Mouse (Mus musculus): ENCODE results near the gene Dhtkd1. TPM values are rescaled to one million over a fixed set of nuclear protein-coding genes. Genes with fewer than 3 reads are reported as not detected.

Gene Dhtkd1
- polyA plus RNA-seq, 1 experiment from 2014 or later = 2.8 TPM

GRCm38 (mm10) chr2:5894843-5895570 lies 47.6 kb downstream of the Dhtkd1 start, which contains the start of gene Sec61a2:
Gene Sec61a2, minus strand, starts transcription at chr2:5895432.
- Histone ChIP-seq H3K9ac (replicated peaks; ENCODE audit: low read length) (peak within 1 kb of the TSS; percentile 90), H3K27me3 (ENCODE audit: control insufficient read depth, insufficient read depth, low read length) (no peaks in the 10 kb centered on the region), H3K4me1 (ENCODE audit: control insufficient read depth, insufficient read depth, low read length) (no peaks in the 10 kb centered on the region), H3K9me3 (replicated peaks; ENCODE audit: control insufficient read depth, low read length) (no peaks in the 10 kb centered on the region), H3K36me3 (replicated peaks; ENCODE audit: control insufficient read depth, insufficient read depth, low read depth, low read length) (no peaks in the 10 kb centered on the region), H3K27ac (replicated peaks; ENCODE audit: low read depth, low read length) (peak within 1 kb of the TSS; percentile 59), H3K4me2 (ENCODE audit: low read depth, low read length) (peak within 1 kb of the TSS; percentile 56), H3K4me3 (ENCODE audit: low read depth, low read length) (peak within 1 kb of the TSS; percentile 89)
- WGBS = under 1% methylated on average over 60 of the region's 62 CpGs
- DNase-seq (ENCODE audit: low spot score) (peak; percentile 99), ATAC-seq (replicated peaks; ENCODE audit: insufficient number of reproducible peaks, low FRiP score, low TSS enrichment, low read depth) (peak; percentile 97)

- Histone ChIP-seq H3K4me3 (ENCODE audit: low read depth, low read length) (peak overlapping the region; percentile 89), H3K4me1 (ENCODE audit: control insufficient read depth, insufficient read depth, low read length) (no peaks in the 10 kb centered on the region), H3K27me3 (ENCODE audit: control insufficient read depth, insufficient read depth, low read length) (no peaks in the 10 kb centered on the region), H3K9me3 (replicated peaks; ENCODE audit: control insufficient read depth, low read length) (no peaks in the 10 kb centered on the region), H3K4me2 (ENCODE audit: low read depth, low read length) (peak overlapping the region; percentile 56), H3K36me3 (replicated peaks; ENCODE audit: control insufficient read depth, insufficient read depth, low read depth, low read length) (no peaks in the 10 kb centered on the region), H3K9ac (replicated peaks; ENCODE audit: low read length) (peak overlapping the region; percentile 30), H3K27ac (replicated peaks; ENCODE audit: low read depth, low read length) (no peak overlapping the region)
- peak; percentile 20 for DNase-seq (ENCODE audit: low spot score)
- ATAC-seq (replicated peaks; ENCODE audit: insufficient number of reproducible peaks, low FRiP score, low TSS enrichment, low read depth) = no peak
- WGBS = 45% methylated on average over 11 of the region's 11 CpGs
Measured at GRCm38 (mm10) chr2:5894296-5894695, 48.3 kb downstream of the Dhtkd1 start.

- Histone ChIP-seq H3K27me3 (ENCODE audit: control insufficient read depth, insufficient read depth, low read length) (no peaks in the 10 kb centered on the region), H3K9me3 (replicated peaks; ENCODE audit: control insufficient read depth, low read length) (no peaks in the 10 kb centered on the region), H3K4me2 (ENCODE audit: low read depth, low read length) (no peak overlapping the region), H3K9ac (replicated peaks; ENCODE audit: low read length) (no peak overlapping the region), H3K4me3 (ENCODE audit: low read depth, low read length) (no peak overlapping the region), H3K36me3 (replicated peaks; ENCODE audit: control insufficient read depth, insufficient read depth, low read depth, low read length) (no peaks in the 10 kb centered on the region; the same call in 1 of the 2 replicates), H3K27ac (replicated peaks; ENCODE audit: low read depth, low read length) (no peak overlapping the region), H3K4me1 (ENCODE audit: control insufficient read depth, insufficient read depth, low read length) (no peaks in the 10 kb centered on the region)
- WGBS = 73% methylated on average over 2 of the region's 2 CpGs
- ATAC-seq (replicated peaks; ENCODE audit: insufficient number of reproducible peaks, low FRiP score, low TSS enrichment, low read depth) (no peak), DNase-seq (ENCODE audit: low spot score) (no peak)
Measured at GRCm38 (mm10) chr2:5889412-5889811, 53.2 kb downstream of the Dhtkd1 start.

- Histone ChIP-seq H3K36me3 (replicated peaks; ENCODE audit: control insufficient read depth, insufficient read depth, low read depth, low read length) (no peaks in the 10 kb centered on the region; the same call in 1 of the 2 replicates), H3K9me3 (replicated peaks; ENCODE audit: control insufficient read depth, low read length) (no peaks in the 10 kb centered on the region), H3K9ac (replicated peaks; ENCODE audit: low read length) (no peak overlapping the region), H3K27ac (replicated peaks; ENCODE audit: low read depth, low read length) (no peak overlapping the region), H3K27me3 (ENCODE audit: control insufficient read depth, insufficient read depth, low read length) (no peaks in the 10 kb centered on the region), H3K4me3 (ENCODE audit: low read depth, low read length) (no peak overlapping the region), H3K4me1 (ENCODE audit: control insufficient read depth, insufficient read depth, low read length) (no peaks in the 10 kb centered on the region), H3K4me2 (ENCODE audit: low read depth, low read length) (no peak overlapping the region)
- DNase-seq (ENCODE audit: low spot score) = no peak
- WGBS = 95% methylated on average over 5 of the region's 5 CpGs
- no peak for ATAC-seq (replicated peaks; ENCODE audit: insufficient number of reproducible peaks, low FRiP score, low TSS enrichment, low read depth)
Measured at GRCm38 (mm10) chr2:5888865-5889264, 53.7 kb downstream of the Dhtkd1 start.

- ATAC-seq (replicated peaks; ENCODE audit: insufficient number of reproducible peaks, low FRiP score, low TSS enrichment, low read depth) (no peak), DNase-seq (ENCODE audit: low spot score) (no peak)
- no peak overlapping the region for H3K4me2 ChIP-seq (ENCODE audit: low read depth, low read length)
- no peak overlapping the region for H3K27ac ChIP-seq (replicated peaks; ENCODE audit: low read depth, low read length)
- H3K27me3 ChIP-seq (ENCODE audit: control insufficient read depth, insufficient read depth, low read length) = no peaks in the 10 kb centered on the region
- no peak overlapping the region for H3K9ac ChIP-seq (replicated peaks; ENCODE audit: low read length)
- 74% methylated on average over 3 of the region's 3 CpGs for WGBS
- peaks cover 7% of the 10 kb centered on the region for H3K36me3 ChIP-seq (replicated peaks; ENCODE audit: control insufficient read depth, insufficient read depth, low read depth, low read length)
- no peaks in the 10 kb centered on the region for H3K9me3 ChIP-seq (replicated peaks; ENCODE audit: control insufficient read depth, low read length)
- H3K4me3 ChIP-seq (ENCODE audit: low read depth, low read length) = no peak overlapping the region
- H3K4me1 ChIP-seq (ENCODE audit: control insufficient read depth, insufficient read depth, low read length) = no peaks in the 10 kb centered on the region
Measured at GRCm38 (mm10) chr2:5877446-5877845, 65.1 kb downstream of the Dhtkd1 start.

GRCm38 (mm10) chr2:5869746-5870145 lies 72.8 kb downstream of the Dhtkd1 start:
- Histone ChIP-seq H3K36me3 (replicated peaks; ENCODE audit: control insufficient read depth, insufficient read depth, low read depth, low read length) (peaks cover 10% of the 10 kb centered on the region), H3K4me3 (ENCODE audit: low read depth, low read length) (no peak overlapping the region), H3K9ac (replicated peaks; ENCODE audit: low read length) (no peak overlapping the region), H3K9me3 (replicated peaks; ENCODE audit: control insufficient read depth, low read length) (no peaks in the 10 kb centered on the region), H3K4me1 (ENCODE audit: control insufficient read depth, insufficient read depth, low read length) (no peaks in the 10 kb centered on the region), H3K27me3 (ENCODE audit: control insufficient read depth, insufficient read depth, low read length) (no peaks in the 10 kb centered on the region), H3K27ac (replicated peaks; ENCODE audit: low read depth, low read length) (no peak overlapping the region), H3K4me2 (ENCODE audit: low read depth, low read length) (no peak overlapping the region)
- ATAC-seq (replicated peaks; ENCODE audit: insufficient number of reproducible peaks, low FRiP score, low TSS enrichment, low read depth) (no peak), DNase-seq (ENCODE audit: low spot score) (no peak)
- 89% methylated on average over 5 of the region's 5 CpGs for WGBS

GRCm38 (mm10) chr2:5867681-5868080 lies 74.9 kb downstream of the Dhtkd1 start:
- 94% methylated on average over 2 of the region's 2 CpGs for WGBS
- Histone ChIP-seq H3K9ac (replicated peaks; ENCODE audit: low read length) (no peak overlapping the region), H3K4me3 (ENCODE audit: low read depth, low read length) (no peak overlapping the region), H3K4me2 (ENCODE audit: low read depth, low read length) (no peak overlapping the region), H3K27me3 (ENCODE audit: control insufficient read depth, insufficient read depth, low read length) (no peaks in the 10 kb centered on the region), H3K36me3 (replicated peaks; ENCODE audit: control insufficient read depth, insufficient read depth, low read depth, low read length) (peaks cover 3% of the 10 kb centered on the region), H3K27ac (replicated peaks; ENCODE audit: low read depth, low read length) (no peak overlapping the region), H3K4me1 (ENCODE audit: control insufficient read depth, insufficient read depth, low read length) (no peaks in the 10 kb centered on the region), H3K9me3 (replicated peaks; ENCODE audit: control insufficient read depth, low read length) (no peaks in the 10 kb centered on the region)
- DNase-seq (ENCODE audit: low spot score) (no peak), ATAC-seq (replicated peaks; ENCODE audit: insufficient number of reproducible peaks, low FRiP score, low TSS enrichment, low read depth) (no peak)

GRCm38 (mm10) chr2:5862834-5863233 lies 79.8 kb downstream of the Dhtkd1 start, which contains the start of gene Gm13199:
Gene Gm13199, minus strand, starts transcription at chr2:5862934.
- Histone ChIP-seq H3K27me3 (ENCODE audit: control insufficient read depth, insufficient read depth, low read length) (no peaks in the 10 kb centered on the region), H3K9me3 (replicated peaks; ENCODE audit: control insufficient read depth, low read length) (no peaks in the 10 kb centered on the region), H3K27ac (replicated peaks; ENCODE audit: low read depth, low read length) (no peak within 1 kb of the TSS), H3K9ac (replicated peaks; ENCODE audit: low read length) (no peak within 1 kb of the TSS), H3K4me1 (ENCODE audit: control insufficient read depth, insufficient read depth, low read length) (no peaks in the 10 kb centered on the region), H3K4me3 (ENCODE audit: low read depth, low read length) (no peak within 1 kb of the TSS), H3K4me2 (ENCODE audit: low read depth, low read length) (no peak within 1 kb of the TSS), H3K36me3 (replicated peaks; ENCODE audit: control insufficient read depth, insufficient read depth, low read depth, low read length) (peaks cover 7% of the 10 kb centered on the region)
- WGBS = 94% methylated on average over 3 of the region's 3 CpGs
- ATAC-seq (replicated peaks; ENCODE audit: insufficient number of reproducible peaks, low FRiP score, low TSS enrichment, low read depth) (no peak), DNase-seq (ENCODE audit: low spot score) (no peak)
